ENCODE assay signal across 9 mouse cellular contexts in the genomic region with DNA sequence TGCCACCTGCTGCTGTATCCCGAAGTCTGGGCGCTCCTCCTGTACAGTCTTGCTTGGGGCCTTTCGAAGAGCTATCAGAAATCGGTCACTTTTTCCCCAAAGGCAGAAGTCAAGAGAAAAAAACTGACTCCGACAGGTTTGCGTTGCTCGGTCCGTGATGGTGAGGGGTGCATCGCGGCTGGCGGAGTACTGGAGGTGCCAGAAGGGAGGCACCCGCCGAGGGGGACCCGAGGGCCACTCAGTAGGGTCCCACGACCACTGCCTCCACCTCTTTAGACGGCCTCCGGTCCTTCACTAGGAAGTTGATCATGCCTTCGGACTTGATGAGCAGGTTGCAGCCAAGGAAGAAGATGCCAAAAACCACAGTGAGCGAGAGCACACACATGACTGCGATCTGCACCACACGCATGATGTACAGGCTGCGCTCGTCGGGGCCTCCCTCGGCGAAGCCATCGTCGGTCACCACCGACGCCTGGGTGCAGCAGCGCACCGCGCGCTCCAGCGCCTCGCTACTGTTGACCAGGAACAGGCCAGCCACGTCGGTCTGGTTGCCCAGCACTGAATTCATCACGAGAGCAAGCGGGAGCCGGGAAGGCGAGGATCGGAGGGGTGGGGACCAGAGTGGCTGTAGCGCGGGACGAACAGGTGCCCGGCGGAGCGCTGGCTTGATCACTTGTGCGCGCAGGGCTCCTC. TPM values are rescaled to one million over a fixed set of nuclear protein-coding genes. Genes with fewer than 3 reads are reported as not detected.
DNase-seq lines count a peak whose midpoint lies in the region; ATAC-seq lines count a peak whose summit lies in the region.
"Had no signal": no experiment of that assay in that cellular context is flagged by ENCODE, and none has a peak within 500 bp of the region (broad histone marks: within the 10 kb centered on the region; RNA-seq: fewer than 3 reads in every experiment).

No protein-coding gene starts in this region.

- intact Hi-C loops in left cerebral cortex, postnatal 36 days (cut with DNase I) = loop anchor here (1.0 to 10.0 kb wide), 4 partner anchors 368 to 878 kb away; no protein-coding TSS in a partner anchor

- DNase-seq in layer of hippocampus, adult 11-12 months (ENCODE audit: low spot score) = peak; percentile 16
- DNase-seq in layer of hippocampus, adult 9-11 months = no peak
- DNase-seq in brain, adult 2 months (ENCODE audit: low read depth, low spot score) = peak; percentile 28
- no peak for DNase-seq in embryonic facial prominence, embryonic 14.5 days (ENCODE audit: low spot score)
- DNase-seq in left cerebral cortex, postnatal 36 days (ENCODE audit: low spot score in 2 of 2) = no peak
- DNase-seq in gastrocnemius, adult 8-10 months (ENCODE audit: low spot score in 2 of 2) = no peak

- peak; percentile 69 for ATAC-seq in embryonic facial prominence, embryonic 14.5 days (ENCODE audit: low read depth)
- ATAC-seq in intestine, embryonic 15.5 days = peak; percentile 86
- ATAC-seq in midbrain, embryonic 15.5 days (replicated peaks) = peak; percentile 87

- no peaks in the 10 kb centered on the region for H3K36me3 ChIP-seq in embryonic facial prominence, embryonic 14.5 days (ENCODE audit: control insufficient read depth, insufficient read depth, low read length)
- H3K36me3 ChIP-seq in intestine, embryonic 15.5 days = no peaks in the 10 kb centered on the region
- no peaks in the 10 kb centered on the region for H3K36me3 ChIP-seq in midbrain, embryonic 15.5 days (replicated peaks)

- H3K4me3 ChIP-seq in embryonic facial prominence, embryonic 14.5 days (ENCODE audit: low read depth, low read length) = peak overlapping the region; percentile 52
- peak overlapping the region; percentile 45 for H3K4me3 ChIP-seq in intestine, embryonic 15.5 days (replicated peaks)
- peak overlapping the region; percentile 58 for H3K4me3 ChIP-seq in midbrain, embryonic 15.5 days

- H3K9ac ChIP-seq in embryonic facial prominence, embryonic 14.5 days (ENCODE audit: low read depth, low read length) = peak overlapping the region; percentile 45
- peak overlapping the region; percentile 36 for H3K9ac ChIP-seq in intestine, embryonic 15.5 days
- peak overlapping the region; percentile 59 for H3K9ac ChIP-seq in midbrain, embryonic 15.5 days

- 3% methylated on average over 37 of the region's 51 CpGs for WGBS in embryonic facial prominence, embryonic 14.5 days
- WGBS in intestine, embryonic 15.5 days = 2% methylated on average over 51 of the region's 51 CpGs
- WGBS in midbrain, embryonic 15.5 days = under 1% methylated on average over 51 of the region's 51 CpGs

- H3K4me1 ChIP-seq in embryonic facial prominence, embryonic 14.5 days (ENCODE audit: control insufficient read depth, insufficient read depth, low read length) = no peaks in the 10 kb centered on the region
- H3K4me1 ChIP-seq in intestine, embryonic 15.5 days (replicated peaks) = peaks cover 15% of the 10 kb centered on the region
- H3K4me1 ChIP-seq in midbrain, embryonic 15.5 days = peaks cover 15% of the 10 kb centered on the region

- H3K27ac ChIP-seq in embryonic facial prominence, embryonic 14.5 days (replicated peaks; ENCODE audit: low read depth, low read length) = no peak overlapping the region; the same call in 1 of the 2 replicates
- no peak overlapping the region for H3K27ac ChIP-seq in intestine, embryonic 15.5 days
- peak overlapping the region; percentile 67 for H3K27ac ChIP-seq in midbrain, embryonic 15.5 days
- H3K27ac ChIP-seq: macrophage had no signal

- no peaks in the 10 kb centered on the region for H3K9me3 ChIP-seq in embryonic facial prominence, embryonic 14.5 days (ENCODE audit: control insufficient read depth, low read length)
- no peaks in the 10 kb centered on the region for H3K9me3 ChIP-seq in intestine, embryonic 15.5 days
- no peaks in the 10 kb centered on the region for H3K9me3 ChIP-seq in midbrain, embryonic 15.5 days

- H3K4me2 ChIP-seq in embryonic facial prominence, embryonic 14.5 days (ENCODE audit: low read depth, low read length) = peak overlapping the region; percentile 86
- H3K4me2 ChIP-seq in intestine, embryonic 15.5 days (replicated peaks) = peak overlapping the region; percentile 94
- peak overlapping the region; percentile 90 for H3K4me2 ChIP-seq in midbrain, embryonic 15.5 days

- peaks cover 35% of the 10 kb centered on the region for H3K27me3 ChIP-seq in embryonic facial prominence, embryonic 14.5 days (replicated peaks; ENCODE audit: control insufficient read depth, insufficient read depth, low read length)
- peaks cover 10% of the 10 kb centered on the region for H3K27me3 ChIP-seq in intestine, embryonic 15.5 days (replicated peaks)
- H3K27me3 ChIP-seq in midbrain, embryonic 15.5 days (replicated peaks) = peaks cover 7% of the 10 kb centered on the region; the same call in 1 of the 2 replicates

RNA-seq across cellular contexts. Expression of a gene that starts 0.5 kb away (rescaled TPM):
- polyA plus RNA-seq in embryonic facial prominence, embryonic 14.5 days (2014; fragmentation: Nextera tagmentation; extraction: Ambion mirVana) = 13.5 and 15.5 TPM in 2 replicates
- polyA plus RNA-seq in intestine, embryonic 15.5 days (2015; fragmentation: Nextera tagmentation; extraction: Ambion mirVana) = 6.6 and 7.2 TPM in 2 replicates
- 117 and 119 TPM in 2 replicates for polyA plus RNA-seq in midbrain, embryonic 15.5 days (2015; fragmentation: Nextera tagmentation; extraction: Ambion mirVana)
- 10 to 100 TPM; 84.3 to 97.2 TPM for total RNA-seq in left cerebral cortex, postnatal 36 days (2021)
- total RNA-seq in gastrocnemius, adult 8-10 months (2022) = not detected
- polyA plus RNA-seq: macrophage had no signal

Comparison
In these comparisons a context has a peak if more than half of its experiments do, and no peak if none do; other contexts are left out.
1. DNase-seq: peak in layer of hippocampus, adult 11-12 months (single experiment) and brain, adult 2 months (single experiment); none in layer of hippocampus, adult 9-11 months (single experiment), embryonic facial prominence, embryonic 14.5 days (single experiment), left cerebral cortex, postnatal 36 days (0 of 2) and gastrocnemius, adult 8-10 months (0 of 2).
2. Peak in every context shown above with its lines, with median percentiles within 50 percentile points of each other: ATAC-seq, H3K4me2 ChIP-seq, H3K4me3 ChIP-seq and H3K9ac ChIP-seq.